Mouse (Mus musculus): Measurements from ENCODE around the gene Nol10. TPM values are rescaled to one million over a fixed set of nuclear protein-coding genes. Genes with fewer than 3 reads are reported as not detected.

Nol10 gene
- polyA plus RNA-seq, 2 experiments, result 17.3 to 18.0 TPM

DNA sequence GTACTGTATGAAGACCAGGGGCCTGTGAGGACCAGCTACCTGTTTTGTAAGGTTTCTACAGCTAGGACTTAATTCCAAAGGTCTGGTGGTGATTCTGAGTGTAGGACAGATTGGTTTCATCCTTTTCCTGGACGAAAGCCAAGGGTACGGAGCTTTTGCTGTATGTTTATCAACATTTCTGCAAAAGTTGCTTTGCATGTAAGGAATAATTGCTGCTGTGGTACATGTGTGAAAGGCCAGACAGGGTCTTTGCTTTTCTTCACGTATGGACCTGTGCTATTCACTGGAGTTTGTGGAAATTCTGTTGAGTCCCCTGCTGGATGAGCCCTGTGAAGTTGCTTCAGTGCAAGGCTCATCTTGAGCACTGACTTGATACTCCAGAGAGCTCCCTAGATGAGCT, 38.6 kb downstream of the Nol10 start:
- Histone ChIP-seq H3K9me3 (ENCODE audit: control insufficient read depth, low read length) (no peaks in the 10 kb centered on the region), H3K27me3 (ENCODE audit: control insufficient read depth, insufficient read depth, low read length) (no peaks in the 10 kb centered on the region), H3K4me3 (replicated peaks; ENCODE audit: low read length) (no peak overlapping the region), H3K9ac (ENCODE audit: low read depth, low read length, severe bottlenecking) (no peak overlapping the region), H3K27ac (replicated peaks; ENCODE audit: low read depth, low read length) (no peak overlapping the region), H3K4me1 (ENCODE audit: control insufficient read depth, insufficient read depth, low read length) (no peaks in the 10 kb centered on the region), H3K4me2 (replicated peaks; ENCODE audit: low read depth, low read length, severe bottlenecking) (no peak overlapping the region), H3K36me3 (ENCODE audit: control insufficient read depth, insufficient read depth, low read length) (peaks cover 14% of the 10 kb centered on the region)
- 89% methylated on average over 3 of the region's 3 CpGs for WGBS
- ATAC-seq (ENCODE audit: low FRiP score, low read depth) (no peak), DNase-seq (ENCODE audit: low spot score) (no peak)
- TF ChIP-seq POLR2A (IDR thresholded peaks at IDR 0.05; ENCODE audit: borderline replicate concordance, extremely low read depth, insufficient read depth, insufficient read length), result no peak

DNA sequence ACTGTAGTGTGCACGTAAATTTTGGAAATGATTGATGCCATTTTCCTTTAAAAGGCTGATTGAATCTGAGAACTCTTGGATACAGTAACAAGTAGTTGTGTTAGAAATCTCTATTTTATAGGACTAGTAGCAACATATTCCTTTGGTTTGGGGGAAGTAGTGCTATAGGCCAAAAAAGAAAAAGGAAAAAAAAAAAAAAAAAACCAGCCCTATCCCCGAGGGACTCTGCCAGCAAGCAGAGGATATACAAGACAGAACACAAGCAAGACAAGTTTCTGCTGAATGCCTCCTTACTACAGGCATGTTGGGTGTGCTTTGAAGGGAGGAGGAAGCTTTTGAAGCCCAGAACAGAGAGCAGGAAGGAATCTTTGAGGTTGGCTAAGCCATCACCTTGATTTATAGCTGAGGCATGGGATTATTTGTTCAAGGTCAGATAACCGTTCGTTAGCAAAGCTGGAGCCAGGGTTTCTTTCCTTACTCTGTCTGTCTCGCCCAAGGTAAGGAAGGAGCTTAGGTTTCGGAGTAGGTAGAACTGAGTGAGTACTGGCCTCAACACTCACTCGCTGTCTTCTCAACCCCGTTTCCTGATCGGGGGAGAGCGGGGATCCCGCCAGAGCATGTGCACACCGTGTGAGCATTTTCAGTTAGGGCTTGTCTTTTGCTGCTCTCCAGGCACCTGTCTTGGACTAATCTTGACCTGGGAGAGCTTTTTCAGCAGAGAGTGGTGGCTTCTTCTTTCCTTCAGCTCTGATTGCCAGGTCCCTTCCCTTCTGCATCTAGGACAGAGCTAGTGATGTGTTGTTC, 39.3 kb downstream of the Nol10 start:
- DNase-seq (ENCODE audit: low spot score), result peak; percentile 18
- H3K9me3 ChIP-seq (ENCODE audit: control insufficient read depth, low read length), result no peaks in the 10 kb centered on the region
- H3K4me1 ChIP-seq (ENCODE audit: control insufficient read depth, insufficient read depth, low read length), result no peaks in the 10 kb centered on the region
- H3K9ac ChIP-seq (ENCODE audit: low read depth, low read length, severe bottlenecking), result no peak overlapping the region
- H3K27ac ChIP-seq (replicated peaks; ENCODE audit: low read depth, low read length), result no peak overlapping the region
- H3K36me3 ChIP-seq (ENCODE audit: control insufficient read depth, insufficient read depth, low read length), result peaks cover 14% of the 10 kb centered on the region
- H3K4me2 ChIP-seq (replicated peaks; ENCODE audit: low read depth, low read length, severe bottlenecking), result no peak overlapping the region
- no peak for TF ChIP-seq POLR2A (IDR thresholded peaks at IDR 0.05; ENCODE audit: borderline replicate concordance, extremely low read depth, insufficient read depth, insufficient read length)
- ATAC-seq (ENCODE audit: low FRiP score, low read depth), result no peak
- 60% methylated on average over 12 of the region's 12 CpGs for WGBS
- H3K4me3 ChIP-seq (replicated peaks; ENCODE audit: low read length), result no peak overlapping the region
- no peaks in the 10 kb centered on the region for H3K27me3 ChIP-seq (ENCODE audit: control insufficient read depth, insufficient read depth, low read length)

DNA sequence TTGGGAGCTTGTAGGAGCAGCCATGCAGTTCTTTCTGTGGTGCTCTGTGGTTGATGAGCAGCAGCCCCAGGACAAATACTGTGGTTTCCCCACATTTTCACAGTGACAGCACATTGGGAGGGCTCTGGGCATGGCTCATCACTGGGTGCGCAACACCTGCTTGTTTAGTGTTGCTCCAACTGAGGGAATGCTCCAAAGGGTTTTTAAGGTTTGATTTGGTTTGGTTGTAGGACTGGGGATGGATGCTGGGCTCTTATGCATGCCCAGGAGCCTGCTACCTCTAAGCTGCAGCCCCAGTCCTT, 39.8 kb downstream of the Nol10 start:
- no peak for DNase-seq (ENCODE audit: low spot score)
- no peak overlapping the region for H3K27ac ChIP-seq (replicated peaks; ENCODE audit: low read depth, low read length)
- no peaks in the 10 kb centered on the region for H3K27me3 ChIP-seq (ENCODE audit: control insufficient read depth, insufficient read depth, low read length)

DNA sequence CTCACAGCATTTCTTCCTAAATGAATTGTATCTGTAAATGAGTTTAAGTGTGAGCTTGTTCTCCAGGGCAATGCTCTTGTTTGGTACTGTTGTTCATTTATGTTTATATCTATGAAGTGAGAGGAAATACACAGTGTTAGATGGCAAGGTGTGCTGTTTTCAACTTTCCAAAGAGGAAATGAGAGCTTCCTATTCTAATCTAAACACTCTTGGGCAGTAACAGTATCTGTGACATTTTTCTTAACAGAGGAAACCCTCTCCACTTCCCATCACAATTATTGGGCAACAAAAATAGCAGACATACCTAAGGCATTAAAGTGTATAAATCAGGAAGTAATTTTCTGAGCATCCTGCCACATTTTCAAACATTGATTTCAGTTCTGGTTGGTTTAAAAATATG, 41.8 kb downstream of the Nol10 start:
- no peaks in the 10 kb centered on the region for H3K27me3 ChIP-seq (ENCODE audit: control insufficient read depth, insufficient read depth, low read length)
- no peak overlapping the region for H3K27ac ChIP-seq (replicated peaks; ENCODE audit: low read depth, low read length)
- H3K9ac ChIP-seq (ENCODE audit: low read depth, low read length, severe bottlenecking), result no peak overlapping the region
- no peak for ATAC-seq (ENCODE audit: low FRiP score, low read depth)
- no peak for TF ChIP-seq POLR2A (IDR thresholded peaks at IDR 0.05; ENCODE audit: borderline replicate concordance, extremely low read depth, insufficient read depth, insufficient read length)
- DNase-seq (ENCODE audit: low spot score), result no peak
- no peaks in the 10 kb centered on the region for H3K9me3 ChIP-seq (ENCODE audit: control insufficient read depth, low read length)
- no peaks in the 10 kb centered on the region for H3K4me1 ChIP-seq (ENCODE audit: control insufficient read depth, insufficient read depth, low read length)
- peaks cover 7% of the 10 kb centered on the region for H3K36me3 ChIP-seq (ENCODE audit: control insufficient read depth, insufficient read depth, low read length)
- no peak overlapping the region for H3K4me2 ChIP-seq (replicated peaks; ENCODE audit: low read depth, low read length, severe bottlenecking)
- H3K4me3 ChIP-seq (replicated peaks; ENCODE audit: low read length), result no peak overlapping the region

More for the DNA sequence above, 39.8 kb downstream of the Nol10 start:
- Histone ChIP-seq H3K36me3 (ENCODE audit: control insufficient read depth, insufficient read depth, low read length) (peaks cover 14% of the 10 kb centered on the region), H3K9ac (ENCODE audit: low read depth, low read length, severe bottlenecking) (no peak overlapping the region), H3K4me1 (ENCODE audit: control insufficient read depth, insufficient read depth, low read length) (no peaks in the 10 kb centered on the region), H3K4me3 (replicated peaks; ENCODE audit: low read length) (no peak overlapping the region), H3K9me3 (ENCODE audit: control insufficient read depth, low read length) (no peaks in the 10 kb centered on the region), H3K4me2 (replicated peaks; ENCODE audit: low read depth, low read length, severe bottlenecking) (no peak overlapping the region)
- WGBS, result 95% methylated on average over 1 of the region's 1 CpGs
- no peak for TF ChIP-seq POLR2A (IDR thresholded peaks at IDR 0.05; ENCODE audit: borderline replicate concordance, extremely low read depth, insufficient read depth, insufficient read length)
- no peak for ATAC-seq (ENCODE audit: low FRiP score, low read depth)

DNA sequence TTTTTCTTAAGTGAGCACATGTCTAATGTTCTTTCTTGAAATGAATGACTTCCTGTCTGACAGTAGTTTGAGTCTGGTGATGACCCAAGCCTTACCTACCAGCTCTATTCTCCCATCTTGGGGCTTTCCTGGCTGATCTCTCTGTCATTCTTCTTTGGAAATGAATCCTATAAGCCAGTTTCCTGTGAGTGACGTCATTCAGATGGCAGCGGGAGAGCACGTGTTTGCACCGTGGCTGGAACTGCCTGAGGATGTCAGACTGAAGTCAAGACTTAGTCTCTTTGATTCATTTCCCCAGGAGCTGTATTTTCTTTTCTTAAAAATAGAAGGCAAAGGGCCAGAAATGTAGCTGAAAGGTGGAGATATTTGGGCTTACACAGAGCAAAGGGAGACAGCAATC, 42.3 kb downstream of the Nol10 start:
- ATAC-seq (ENCODE audit: low FRiP score, low read depth), result no peak
- 66% methylated on average over 4 of the region's 4 CpGs for WGBS
- Histone ChIP-seq H3K27me3 (ENCODE audit: control insufficient read depth, insufficient read depth, low read length) (no peaks in the 10 kb centered on the region), H3K4me3 (replicated peaks; ENCODE audit: low read length) (no peak overlapping the region), H3K4me2 (replicated peaks; ENCODE audit: low read depth, low read length, severe bottlenecking) (no peak overlapping the region), H3K9me3 (ENCODE audit: control insufficient read depth, low read length) (no peaks in the 10 kb centered on the region), H3K9ac (ENCODE audit: low read depth, low read length, severe bottlenecking) (no peak overlapping the region), H3K4me1 (ENCODE audit: control insufficient read depth, insufficient read depth, low read length) (no peaks in the 10 kb centered on the region), H3K36me3 (ENCODE audit: control insufficient read depth, insufficient read depth, low read length) (peaks cover 10% of the 10 kb centered on the region), H3K27ac (replicated peaks; ENCODE audit: low read depth, low read length) (no peak overlapping the region; the same call in 1 of the 2 replicates)
- no peak for DNase-seq (ENCODE audit: low spot score)
- TF ChIP-seq POLR2A (IDR thresholded peaks at IDR 0.05; ENCODE audit: borderline replicate concordance, extremely low read depth, insufficient read depth, insufficient read length), result no peak
